Mouse (Mus musculus) layer of hippocampus, postnatal 10 days (tissue): ENCODE results near the gene Pla2g1b. TPM values are rescaled to one million over a fixed set of nuclear protein-coding genes. Genes with fewer than 3 reads are reported as not detected.
"Not testable (repeated sequence)": the region's sequence is repeated elsewhere in the genome, so short reads cannot be mapped to it uniquely, and the experiment has no call there.

Source experiments
- DNase-seq, 2 experiments: peaks; one replicate each; pipeline ENCODE4 v3.0.0; 2021; ENCODE audit warnings: low spot score in 2 of 2
- total RNA-seq, 2 experiments: library from RNA; stranded (reverse); gene quantifications; 2 replicates each; pipeline ENCODE4 v1.2.3; 2021

Gene Pla2g1b
- total RNA-seq, 2 experiments from 2014 or later, result not detected

- peak; percentile 76 to 78 for DNase-seq
Measured at GRCm38 (mm10) chr5:115483947-115484920, 18.2 kb downstream of the Pla2g1b start, which contains the start of gene Sirt4. Sirt4 (minus strand) TSS chr5:115484725.

GRCm38 (mm10) chr5:115484996-115485395 is 18.9 kb downstream of the Pla2g1b start:
- DNase-seq, result no peak

- DNase-seq, result no peak
Measured at GRCm38 (mm10) chr5:115485489-115486205, 19.6 kb downstream of the Pla2g1b start.

- DNase-seq, result no peak
Measured at GRCm38 (mm10) chr5:115486726-115487125, 20.7 kb downstream of the Pla2g1b start.

- no peak for DNase-seq
Measured at GRCm38 (mm10) chr5:115487353-115487752, 21.3 kb downstream of the Pla2g1b start.

GRCm38 (mm10) chr5:115487942-115488580 is 22.0 kb downstream of the Pla2g1b start:
- DNase-seq, result no peak

- DNase-seq, result peak; percentile 84 to 85
Measured at GRCm38 (mm10) chr5:115488841-115489698, 23.0 kb downstream of the Pla2g1b start.

GRCm38 (mm10) chr5:115489699-115490637 is 23.9 kb downstream of the Pla2g1b start:
- DNase-seq, result peak; percentile 87

- no peak for DNase-seq
Measured at GRCm38 (mm10) chr5:115490638-115491000, 24.6 kb downstream of the Pla2g1b start.

GRCm38 (mm10) chr5:115491076-115491475 is 25.0 kb downstream of the Pla2g1b start:
- no peak for DNase-seq

GRCm38 (mm10) chr5:115491771-115492322 is 25.8 kb downstream of the Pla2g1b start:
- DNase-seq, result peak in 1 of 2 experiments; percentile 30

GRCm38 (mm10) chr5:115492711-115493335 is 26.8 kb downstream of the Pla2g1b start:
- DNase-seq, result no peak

GRCm38 (mm10) chr5:115493441-115493840 is 27.4 kb downstream of the Pla2g1b start:
- DNase-seq, result no peak

GRCm38 (mm10) chr5:115495618-115496017 is 29.6 kb downstream of the Pla2g1b start:
- DNase-seq, result not testable (repeated sequence)

GRCm38 (mm10) chr5:115497033-115497432 is 31.0 kb downstream of the Pla2g1b start:
- no peak for DNase-seq

GRCm38 (mm10) chr5:115498307-115499240 is 32.5 kb downstream of the Pla2g1b start:
- no peak for DNase-seq

- no peak for DNase-seq
Measured at GRCm38 (mm10) chr5:115500383-115500935, 34.4 kb downstream of the Pla2g1b start.
